Mouse (Mus musculus) layer of hippocampus, postnatal 25 days (tissue): ENCODE results near the gene Piezo1. TPM values are rescaled to one million over a fixed set of nuclear protein-coding genes. Genes with fewer than 3 reads are reported as not detected.

Experiments used
- DNase-seq, 2 experiments: peaks; one replicate each; pipeline ENCODE4 v3.0.0; 2022; ENCODE audit warnings: mixed read lengths in 2 of 2, low spot score in 1 of 2; ENCODE audit errors: extremely low spot score in 1 of 2
- total RNA-seq, 2 experiments: library from RNA; stranded (reverse); gene quantifications; 2 replicates each; pipeline ENCODE4 v1.2.3; 2021

Piezo1 gene
- total RNA-seq, 2 experiments from 2014 or later: 3.6 to 5.7 TPM

DNA sequence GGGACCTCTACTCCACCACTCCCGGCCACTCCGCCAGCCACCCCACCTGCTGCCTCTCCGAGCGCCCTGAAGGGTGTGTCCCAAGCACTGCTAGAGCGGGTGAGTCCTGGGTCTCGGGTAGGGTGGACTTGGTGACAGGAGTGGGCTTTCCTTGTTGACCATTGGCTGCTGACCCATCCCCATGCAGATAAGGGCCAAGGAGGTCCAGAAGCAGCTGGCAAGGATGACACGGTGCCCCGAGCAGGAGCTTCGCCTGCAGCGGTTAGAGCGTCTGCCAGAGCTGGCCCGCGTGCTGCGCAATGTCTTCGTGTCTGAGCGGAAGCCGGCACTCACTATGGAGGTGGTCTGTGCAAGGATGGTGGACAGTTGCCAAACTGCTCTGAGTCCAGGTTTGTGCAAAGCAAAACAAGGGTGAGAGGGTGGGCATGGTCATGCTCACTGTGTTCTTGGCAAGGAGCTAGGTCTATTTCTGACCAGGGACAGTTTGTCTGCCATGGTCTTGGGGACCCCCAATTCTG lies 20.7 kb upstream of the Piezo1 start:
- DNase-seq: no peak

DNA sequence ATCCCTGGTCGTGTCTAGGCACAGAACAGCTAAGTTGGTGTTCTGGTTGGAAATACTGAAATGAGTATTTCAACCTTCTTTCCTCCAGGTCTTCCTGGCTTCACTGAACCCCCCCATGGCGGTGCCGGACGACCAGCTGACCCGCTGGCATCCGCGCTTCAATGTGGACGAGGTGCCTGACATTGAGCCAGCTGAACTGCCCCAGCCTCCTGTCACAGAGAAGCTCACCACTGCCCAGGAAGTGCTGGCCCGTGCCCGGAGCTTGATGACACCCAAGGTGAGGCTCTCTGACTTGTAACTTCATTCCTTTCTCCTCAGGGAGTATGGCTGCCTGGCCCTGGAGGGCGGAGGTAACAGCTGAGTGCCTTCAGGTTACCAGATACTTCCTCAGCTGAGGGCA lies 20.0 kb upstream of the Piezo1 start:
- no peak for DNase-seq

- DNase-seq: no peak
Observed at GRCm38 (mm10) chr8:122569996-122570395, 18.9 kb upstream of the Piezo1 start.

DNA sequence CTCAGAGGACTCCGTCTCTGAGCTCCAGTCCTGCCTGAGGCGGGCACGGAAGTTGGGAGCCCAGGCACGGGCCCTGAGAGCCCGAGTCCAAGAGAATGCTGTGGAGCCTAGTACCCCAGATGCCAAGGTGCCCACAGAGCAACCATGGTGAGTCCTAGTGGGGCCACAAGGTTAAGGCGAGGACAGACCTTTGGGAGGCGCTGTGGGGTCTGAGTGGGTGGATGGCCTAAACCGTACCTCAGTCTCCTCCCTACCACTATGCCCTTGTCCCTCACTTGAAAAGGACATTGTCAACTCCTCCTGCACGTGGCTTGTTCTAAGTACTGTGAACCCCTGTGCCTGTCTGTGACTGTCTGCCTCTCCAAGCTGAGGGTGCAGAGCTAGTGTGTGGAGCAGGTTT lies 18.2 kb upstream of the Piezo1 start:
- no peak for DNase-seq

DNA sequence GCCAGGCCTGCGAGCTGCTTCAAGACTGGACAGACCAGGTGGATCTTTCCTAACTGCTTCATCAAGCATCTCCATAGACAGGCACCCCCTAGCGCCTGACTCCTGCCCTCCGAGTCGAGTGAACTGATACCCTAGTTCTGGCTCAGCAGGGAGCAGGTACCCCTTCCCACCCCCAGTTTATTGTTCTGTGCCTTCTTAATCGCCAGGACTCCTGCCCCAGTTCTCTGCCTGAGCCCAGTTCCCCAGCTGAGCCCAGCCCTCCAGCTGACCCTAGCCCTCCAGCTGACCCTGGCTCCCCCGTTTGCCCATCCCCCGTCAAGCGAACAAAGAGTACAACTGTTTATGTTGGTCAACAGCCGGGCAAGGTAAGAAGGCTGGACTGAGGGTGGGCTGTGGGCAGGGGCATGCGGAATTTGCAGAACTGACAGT lies 17.8 kb upstream of the Piezo1 start:
- DNase-seq: no peak

- DNase-seq: no peak
Observed at GRCm38 (mm10) chr8:122568109-122568504, 17.0 kb upstream of the Piezo1 start.

GRCm38 (mm10) chr8:122567361-122568108 lies 16.4 kb upstream of the Piezo1 start, which contains the start of gene Cdt1:
TSS of gene Cdt1 (plus strand) at chr8:122568015.
- peak; percentile 86 to 87 for DNase-seq

DNA sequence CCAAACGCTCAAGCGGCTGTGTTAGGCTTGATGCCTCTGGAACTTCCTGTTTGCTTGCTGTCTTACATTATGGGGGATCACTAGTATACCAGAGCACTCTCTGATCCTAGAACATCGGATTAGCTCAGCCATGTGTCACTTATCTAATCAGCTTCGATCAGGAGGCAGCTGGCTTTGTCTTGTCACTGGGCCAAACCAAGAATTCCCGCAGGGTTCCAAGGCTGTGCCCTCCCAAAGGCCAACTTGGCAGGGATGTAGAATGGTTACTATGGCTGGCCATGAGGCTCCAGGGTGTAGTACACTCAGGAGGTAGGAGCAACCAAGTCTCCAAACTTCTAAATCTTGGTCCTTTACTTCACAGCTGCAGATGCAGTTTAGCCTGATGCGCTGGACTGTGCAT lies 15.6 kb upstream of the Piezo1 start:
- DNase-seq: no peak

DNA sequence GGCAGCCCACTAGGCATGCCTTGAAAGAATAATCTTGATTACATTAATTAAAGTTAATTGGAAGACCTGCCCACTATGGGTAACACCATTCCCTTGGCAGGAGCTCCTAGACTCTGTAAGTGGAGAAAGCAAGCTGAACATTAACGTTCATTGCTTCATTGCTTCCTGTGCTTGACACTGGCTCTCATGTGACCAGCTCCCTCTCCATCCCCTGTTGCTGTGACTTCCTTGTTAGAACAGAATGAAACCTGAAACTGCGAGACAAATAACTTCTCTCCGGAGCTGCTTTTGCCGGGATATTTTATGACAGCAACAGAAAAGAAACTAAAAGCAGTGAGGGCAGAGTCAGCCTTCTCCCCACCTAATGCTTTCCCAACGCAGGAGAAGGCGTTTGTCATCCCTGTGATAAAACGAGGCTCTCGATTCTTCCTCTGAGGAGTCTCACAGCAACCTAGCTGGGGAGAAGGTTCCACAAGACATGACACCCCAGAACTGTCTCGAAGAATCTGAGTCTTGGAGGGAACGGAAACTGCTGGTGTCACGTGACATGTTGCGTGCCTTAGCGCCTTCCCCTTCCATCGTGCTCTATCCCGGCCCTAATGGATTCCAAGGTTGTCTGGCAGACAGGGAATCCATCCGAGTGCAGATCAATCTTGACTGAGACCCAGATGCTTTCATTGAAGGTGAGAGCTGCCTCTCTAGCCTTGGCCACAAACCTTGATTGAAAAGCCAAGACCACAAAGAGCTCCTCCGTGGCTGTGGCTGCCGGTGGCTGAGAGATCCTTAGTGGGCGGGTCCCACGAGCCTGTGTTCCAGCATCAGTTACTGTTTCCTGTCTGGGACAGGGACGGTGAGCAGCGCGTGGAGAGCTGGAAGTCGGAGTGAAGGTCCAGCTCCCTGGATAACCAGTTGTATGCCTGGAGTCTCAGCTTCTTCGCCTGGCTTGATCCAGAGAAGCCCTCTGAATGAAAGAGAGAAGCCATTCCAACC lies 13.5 kb upstream of the Piezo1 start:
- DNase-seq: no peak

DNA sequence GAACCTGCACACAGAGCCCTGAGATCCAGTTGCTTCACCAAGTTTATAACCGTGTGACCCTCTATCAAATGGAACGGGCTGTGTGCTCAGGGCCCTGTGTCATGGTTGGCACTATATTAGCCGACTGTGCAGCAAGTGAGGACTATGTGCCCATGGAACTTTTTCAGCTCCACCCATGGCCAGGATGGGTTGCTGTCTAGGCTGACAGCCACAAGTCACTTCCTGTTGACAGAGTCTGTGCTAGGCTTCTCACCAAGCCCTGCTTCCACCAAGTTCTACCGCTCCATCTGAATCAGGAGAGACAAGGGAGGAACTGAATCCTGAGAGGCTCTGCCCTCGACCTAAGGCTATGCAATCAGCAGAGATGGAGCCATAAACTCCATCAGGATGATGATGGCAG lies 10.1 kb upstream of the Piezo1 start:
- DNase-seq: no peak

DNA sequence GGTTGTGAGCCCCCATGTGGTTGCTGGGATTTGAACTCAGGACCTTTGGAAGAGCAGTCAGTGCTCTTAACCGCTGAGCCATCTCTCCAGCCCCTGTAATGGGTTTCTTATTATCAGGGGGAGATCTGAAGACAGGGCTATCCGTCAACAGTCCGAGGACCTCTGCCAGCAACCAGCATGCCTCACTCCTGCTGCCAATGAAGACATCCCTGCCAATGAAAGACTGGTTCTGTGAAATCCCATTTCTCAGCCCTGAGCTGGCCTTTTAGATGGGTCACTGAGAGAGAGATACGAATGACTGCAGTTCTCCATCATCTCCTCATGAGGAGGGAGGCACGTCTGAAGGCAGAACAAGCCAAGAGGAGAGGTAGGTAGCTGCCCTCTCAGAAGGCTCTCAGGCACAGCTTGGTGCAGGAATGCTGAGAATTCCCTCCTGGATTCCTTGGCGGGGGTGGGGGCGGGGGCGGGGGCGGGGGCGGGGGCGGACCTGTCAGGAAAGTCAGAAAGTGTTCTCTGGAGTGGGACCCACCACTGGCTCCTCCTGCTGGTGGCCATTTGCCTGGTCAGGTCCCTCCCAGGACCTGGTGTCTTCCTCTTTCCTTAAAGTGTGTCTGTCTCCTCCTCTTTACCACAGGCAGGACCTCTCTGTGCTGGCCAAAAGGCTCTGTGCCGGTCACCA lies 7.7 kb upstream of the Piezo1 start:
- no peak for DNase-seq

DNA sequence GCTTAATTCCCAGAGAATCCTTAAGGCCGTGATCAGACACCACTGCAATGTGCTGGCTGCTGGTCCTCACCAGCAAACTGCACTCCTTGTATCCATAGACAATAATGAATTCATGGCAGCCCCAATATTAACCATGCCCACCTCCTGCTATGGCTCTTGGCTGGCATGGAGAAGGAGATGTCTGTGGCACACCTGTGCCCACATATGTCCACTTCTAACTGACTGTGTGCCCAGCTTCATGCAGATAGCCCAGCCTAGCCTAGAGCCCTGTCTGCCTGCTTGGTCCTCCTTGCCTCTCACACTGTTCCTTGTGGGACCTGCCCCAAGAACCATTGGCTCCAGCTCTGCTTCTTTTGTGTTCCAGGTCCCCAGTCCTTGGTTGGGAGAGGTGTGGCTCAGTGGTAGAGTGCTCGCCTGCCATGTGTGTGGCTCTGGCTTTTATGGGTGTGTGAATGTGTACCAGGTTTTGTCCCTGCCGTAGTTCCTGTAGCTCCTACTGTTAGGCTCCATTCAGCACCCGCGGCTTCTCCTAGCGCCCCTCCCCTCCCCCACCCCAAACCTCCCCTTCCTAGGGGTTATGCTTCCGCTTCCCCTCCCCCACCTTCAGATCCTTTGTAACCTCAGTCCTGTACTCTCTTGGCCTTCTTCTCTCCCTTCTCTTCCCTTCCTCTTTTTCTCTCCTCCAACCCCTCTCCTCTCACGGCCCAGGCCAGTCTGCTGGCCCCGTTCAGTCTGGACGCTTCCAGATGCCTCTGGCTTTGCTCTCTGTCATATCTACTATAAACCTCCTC lies 6.3 kb upstream of the Piezo1 start:
- DNase-seq: no peak

GRCm38 (mm10) chr8:122556030-122557009 lies 5.2 kb upstream of the Piezo1 start:
- DNase-seq: no peak

- peak in 1 of 2 experiments; percentile 62 for DNase-seq
Observed at GRCm38 (mm10) chr8:122554786-122555185, 3.7 kb upstream of the Piezo1 start.

DNA sequence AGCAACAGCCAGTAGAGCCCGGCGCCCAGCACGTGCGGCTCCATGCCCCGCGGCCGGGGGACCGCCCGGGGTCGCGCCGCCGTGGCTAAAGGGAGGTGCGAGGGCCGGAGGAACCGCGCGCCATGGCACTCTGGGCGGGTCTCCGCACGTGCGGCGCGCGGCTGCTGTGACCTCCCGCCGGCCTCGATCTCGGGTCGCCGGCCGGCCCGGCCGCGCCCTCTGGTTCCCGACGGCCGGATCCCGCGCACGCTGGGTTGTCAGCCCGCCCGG lies 199 bp downstream of the Piezo1 start:
- no peak for DNase-seq

GRCm38 (mm10) chr8:122550234-122550994 lies 715 bp downstream of the Piezo1 start:
- DNase-seq: no peak

- DNase-seq: no peak
Observed at GRCm38 (mm10) chr8:122548891-122549439, 2.2 kb downstream of the Piezo1 start.

- DNase-seq: no peak
Observed at GRCm38 (mm10) chr8:122548331-122548730, 2.8 kb downstream of the Piezo1 start.
